Mouse (Mus musculus) megakaryocyte, embryonic 14.5 days (primary cell): ENCODE measurements around the gene Kif22.

Source experiments
- FLI1 ChIP-seq: IDR thresholded peaks from 2 replicates; pipeline ENCODE4 v1.6.1; 2012; ENCODE audit warnings: low read length, inconsistent platforms, mixed read lengths
- GATA1 ChIP-seq: IDR thresholded peaks from 3 replicates; pipeline ENCODE4 v1.6.1; 2012; ENCODE audit warnings: mixed read lengths, low read length, inconsistent platforms, borderline replicate concordance

GRCm38 (mm10) chr7:127023896-127024690, 18.2 kb downstream of the Kif22 start:
- TF ChIP-seq GATA1: no peak
- TF ChIP-seq FLI1: no peak
